Mouse (Mus musculus) kidney, adult 9 months (tissue): Measurements from ENCODE around the gene Ndrg3.
"Not testable (repeated sequence)": the region's sequence is repeated elsewhere in the genome, so short reads cannot be mapped to it uniquely, and the experiment has no call there.

Experiments
- DNase-seq: peaks from one replicate; pipeline ENCODE4 v3.0.0; 2022

The Ndrg3 gene

DNA sequence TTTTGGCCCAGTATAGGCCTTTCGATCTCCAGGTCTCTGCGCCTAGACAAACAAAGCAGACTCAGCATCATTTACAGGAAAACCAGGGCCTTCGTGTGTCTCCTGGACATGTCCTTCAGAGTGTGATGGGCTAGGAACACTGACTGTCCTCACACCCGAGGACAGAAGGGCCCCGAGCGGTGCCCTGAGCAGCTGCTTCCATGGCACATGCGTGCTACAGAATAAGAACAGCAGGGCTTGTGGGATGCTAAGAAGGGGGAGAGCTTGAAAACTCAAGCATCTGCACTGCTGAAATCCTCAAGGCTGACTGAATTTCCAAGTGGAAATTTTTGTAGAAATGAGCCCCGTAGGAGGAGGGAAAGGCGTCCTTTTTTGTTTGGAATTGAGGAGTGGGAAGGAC is 94.8 kb downstream of the Ndrg3 start:
- no peak for DNase-seq

DNA sequence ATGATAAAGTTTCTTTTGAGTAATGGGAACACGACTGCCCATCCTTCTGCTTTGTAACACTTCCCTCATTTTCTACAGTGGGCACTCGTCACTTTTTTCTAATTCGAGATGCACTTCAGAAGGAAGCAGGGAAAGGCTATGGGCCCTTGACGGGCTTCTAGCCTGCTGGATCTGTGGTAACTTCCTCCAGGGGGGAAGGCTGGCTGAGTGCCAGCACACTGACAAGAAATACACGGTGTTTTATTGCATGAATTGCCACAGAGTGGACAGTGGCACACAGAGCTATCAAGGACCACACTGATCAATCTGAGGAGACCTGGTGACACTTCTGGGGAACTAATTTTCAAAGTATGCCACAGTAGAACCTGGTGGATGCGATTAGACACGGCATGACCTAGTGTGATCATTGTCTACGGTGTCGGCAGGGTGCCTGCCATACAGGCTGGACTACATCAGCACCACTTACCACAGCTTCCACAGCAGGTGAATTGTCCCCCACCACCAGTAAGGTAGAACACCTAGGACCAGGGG is 95.4 kb downstream of the Ndrg3 start:
- no peak for DNase-seq

DNA sequence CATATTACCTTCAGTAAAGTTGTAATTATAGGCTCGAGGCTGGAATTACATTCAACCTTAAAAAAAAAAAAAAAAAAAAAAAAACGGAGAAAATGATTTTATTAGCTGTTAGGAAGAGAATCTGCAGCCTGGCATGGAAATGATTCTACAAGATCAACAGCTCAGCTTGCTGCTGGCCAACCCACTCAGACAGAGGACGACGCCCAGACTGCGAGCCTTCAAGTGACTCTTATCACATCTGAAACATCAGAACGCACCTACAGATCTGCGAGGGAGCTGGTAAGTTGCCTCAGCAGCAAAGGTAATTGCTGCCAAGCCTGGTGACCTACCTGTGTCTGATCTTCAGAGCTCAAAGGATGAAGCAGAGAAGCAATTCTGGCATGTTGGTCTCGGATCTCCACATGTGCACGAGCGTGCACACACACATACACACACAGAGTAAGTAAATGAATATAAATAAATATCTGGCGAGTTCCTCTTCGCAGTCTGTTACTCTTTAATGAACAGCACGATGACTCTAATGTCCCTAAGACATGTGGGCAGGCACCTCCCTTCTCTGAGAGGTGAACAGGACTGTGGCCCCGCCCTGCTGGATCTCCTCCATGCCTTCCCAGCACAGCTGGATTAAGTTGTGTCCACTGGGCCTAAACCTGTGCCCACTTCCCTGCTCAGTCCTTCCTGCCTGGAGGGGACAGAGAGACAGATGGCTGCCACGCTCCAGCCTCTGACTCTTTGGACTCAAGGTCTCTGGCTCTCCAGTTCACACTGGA is 97.2 kb downstream of the Ndrg3 start:
- peak; percentile 25 for DNase-seq

DNA sequence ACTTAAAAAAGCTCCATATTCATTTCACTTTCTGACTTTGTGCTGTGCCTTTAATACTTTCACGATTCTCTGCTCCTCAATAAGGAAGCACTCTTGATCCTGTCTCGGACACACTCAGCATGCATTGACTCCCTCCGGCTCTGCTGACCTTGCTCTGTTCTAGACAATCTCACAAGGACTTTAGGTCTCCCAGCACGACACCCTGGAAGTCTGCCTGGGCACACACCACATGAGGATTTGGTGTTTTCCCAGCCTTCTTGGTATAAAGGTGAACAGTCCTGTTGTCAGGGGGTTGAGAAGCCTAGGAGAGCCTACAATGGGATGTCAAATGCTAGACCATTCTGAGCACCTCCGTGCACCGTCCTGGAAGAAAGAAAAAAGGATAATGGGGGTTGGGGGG is 99.0 kb downstream of the Ndrg3 start:
- DNase-seq: no peak

DNA sequence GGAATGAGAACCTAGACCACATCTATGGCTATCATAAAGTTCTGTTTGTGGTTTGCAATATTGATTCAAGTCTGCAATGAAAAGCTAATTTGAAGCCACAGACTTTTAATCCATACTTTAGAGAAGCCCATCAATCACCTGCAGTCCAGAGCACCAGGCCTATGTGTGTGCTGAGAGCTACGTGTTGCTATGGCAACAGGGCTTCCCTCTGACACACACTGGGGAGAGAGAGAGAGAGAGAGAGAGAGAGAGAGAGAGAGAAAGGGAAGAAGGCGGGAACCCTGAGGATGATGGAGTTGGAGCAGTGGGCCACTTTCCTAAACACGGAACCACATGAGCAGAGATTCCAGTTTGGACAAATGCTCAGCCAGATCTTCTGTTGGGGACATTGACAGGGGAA is 99.6 kb downstream of the Ndrg3 start:
- DNase-seq: no peak

DNA sequence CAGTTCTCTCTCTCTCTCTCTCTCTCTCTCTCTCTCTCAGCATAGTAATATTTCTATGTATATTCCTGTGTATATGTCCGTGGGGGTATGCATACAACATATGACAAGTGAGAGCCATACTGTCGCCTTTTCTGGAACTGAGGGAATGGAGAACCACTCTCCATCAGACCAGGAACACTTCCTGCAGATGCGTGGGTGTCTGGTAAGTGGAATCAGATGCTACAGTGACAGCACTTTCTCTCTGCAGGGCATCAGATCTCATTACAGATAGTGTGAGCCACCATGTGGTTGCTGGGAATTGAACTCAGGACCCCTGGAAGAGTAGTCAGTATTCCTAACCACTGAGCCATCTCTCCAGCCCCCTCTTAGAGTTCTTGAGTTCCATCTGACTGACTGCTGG is 103.4 kb downstream of the Ndrg3 start:
- DNase-seq: no peak

DNA sequence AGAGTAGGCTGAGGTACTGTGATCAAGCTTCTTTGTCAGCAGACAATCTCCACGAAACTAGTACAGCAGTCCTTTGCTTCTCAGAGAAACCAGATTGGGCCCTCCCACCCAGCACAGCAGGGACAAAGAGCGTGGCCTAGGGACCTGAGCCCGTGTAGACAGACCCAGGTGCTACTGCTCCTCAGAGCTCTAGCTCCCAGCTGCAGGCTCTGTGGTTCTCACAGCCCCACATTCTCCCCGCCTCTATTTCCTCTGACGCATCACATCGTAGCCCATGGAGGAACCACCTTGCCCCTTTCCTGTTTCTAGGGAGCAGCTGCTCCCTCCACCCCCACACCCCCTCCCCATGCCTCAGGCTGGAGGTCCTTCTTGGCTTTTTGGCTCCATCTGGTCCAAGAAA is 104.8 kb downstream of the Ndrg3 start, which contains the start of gene Sla2:
Gene Sla2 (minus strand): TSS at position 176 of the 400 bp plus-strand sequence.
- DNase-seq: no peak

DNA sequence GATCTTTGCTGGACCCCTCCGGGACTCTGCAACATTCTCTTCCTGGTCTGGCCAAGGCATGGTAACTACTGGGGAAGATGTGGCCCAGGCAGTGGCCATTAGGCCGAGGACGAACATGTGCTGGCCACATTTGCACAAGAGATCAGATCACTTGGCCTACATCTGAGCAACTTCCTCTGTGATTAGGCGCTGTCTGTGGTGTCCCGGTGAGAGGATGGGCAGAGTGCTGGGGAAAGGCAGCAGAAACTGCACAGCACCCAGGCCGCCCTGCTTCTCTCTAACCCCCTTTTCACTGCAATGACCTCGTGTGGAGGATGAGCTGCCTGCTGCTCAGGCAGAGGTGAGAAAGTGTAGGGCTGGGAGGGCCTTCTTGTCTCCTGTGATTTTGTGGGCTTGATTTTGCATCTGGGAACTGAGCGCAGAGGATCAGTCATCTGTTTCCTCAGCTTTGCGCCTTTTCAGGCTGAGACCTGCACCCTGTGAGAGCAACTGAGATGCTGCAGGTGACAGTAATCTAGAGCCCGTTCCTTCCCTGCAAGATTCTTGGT is 105.7 kb downstream of the Ndrg3 start:
- DNase-seq: no peak

DNA sequence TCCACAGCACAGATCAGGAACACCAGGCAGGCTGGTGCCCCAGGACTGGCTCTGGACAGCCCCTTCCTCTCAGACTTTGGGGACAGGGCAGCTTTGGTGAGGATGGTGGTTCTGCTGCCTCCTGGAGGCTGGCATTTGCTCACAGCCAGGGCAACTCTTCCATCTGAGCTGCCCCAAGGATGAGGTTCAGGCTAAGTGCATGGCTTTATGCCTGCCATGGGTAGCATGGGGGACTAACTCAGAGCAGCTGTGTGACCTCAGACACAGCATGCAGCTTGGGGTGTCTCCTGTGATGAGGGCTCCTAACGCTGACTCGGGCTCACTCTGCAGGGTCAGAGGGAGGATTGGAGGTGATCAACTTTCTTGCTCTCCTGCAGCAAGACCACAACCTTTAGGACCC is 106.2 kb downstream of the Ndrg3 start:
- not testable (repeated sequence) for DNase-seq

DNA sequence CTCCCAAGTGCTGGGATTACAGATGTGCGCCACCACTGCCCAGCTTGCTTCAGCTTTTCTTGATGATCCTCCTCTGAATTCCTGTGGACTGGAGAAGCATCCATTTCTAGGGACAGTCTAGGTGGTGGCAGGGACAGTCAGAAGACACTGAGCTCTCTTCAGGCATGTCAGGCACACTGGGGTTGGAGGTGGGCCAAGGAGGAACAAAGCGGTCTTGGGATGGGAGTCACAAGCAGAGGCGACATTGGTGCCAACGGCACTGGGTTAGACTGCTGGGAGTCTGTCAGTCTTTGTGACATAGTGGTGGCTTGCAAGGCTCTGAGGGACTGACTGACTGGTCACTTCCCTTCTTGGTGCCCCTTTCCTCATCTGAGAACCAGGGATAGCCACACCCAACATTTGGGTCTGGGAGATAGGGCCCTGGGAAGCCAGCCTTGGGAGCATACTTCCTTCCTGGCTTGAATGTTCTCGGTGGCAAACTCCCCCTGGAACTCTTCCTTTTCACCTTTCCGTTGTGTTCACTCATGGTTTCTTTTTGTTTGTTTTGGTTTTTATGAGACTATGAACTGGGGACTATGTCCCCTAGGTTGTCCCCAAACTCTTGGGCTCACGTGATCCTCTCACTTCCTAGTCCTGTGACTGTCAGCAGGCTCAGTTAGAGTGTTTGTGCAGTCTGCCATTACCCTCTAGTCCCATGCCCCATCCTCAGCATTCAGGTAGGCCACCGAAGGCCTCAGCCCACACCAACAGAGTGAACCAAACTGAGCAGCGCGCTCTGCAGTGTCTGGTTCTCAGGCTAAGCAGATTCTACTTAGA is 107.3 kb downstream of the Ndrg3 start:
- no peak for DNase-seq

DNA sequence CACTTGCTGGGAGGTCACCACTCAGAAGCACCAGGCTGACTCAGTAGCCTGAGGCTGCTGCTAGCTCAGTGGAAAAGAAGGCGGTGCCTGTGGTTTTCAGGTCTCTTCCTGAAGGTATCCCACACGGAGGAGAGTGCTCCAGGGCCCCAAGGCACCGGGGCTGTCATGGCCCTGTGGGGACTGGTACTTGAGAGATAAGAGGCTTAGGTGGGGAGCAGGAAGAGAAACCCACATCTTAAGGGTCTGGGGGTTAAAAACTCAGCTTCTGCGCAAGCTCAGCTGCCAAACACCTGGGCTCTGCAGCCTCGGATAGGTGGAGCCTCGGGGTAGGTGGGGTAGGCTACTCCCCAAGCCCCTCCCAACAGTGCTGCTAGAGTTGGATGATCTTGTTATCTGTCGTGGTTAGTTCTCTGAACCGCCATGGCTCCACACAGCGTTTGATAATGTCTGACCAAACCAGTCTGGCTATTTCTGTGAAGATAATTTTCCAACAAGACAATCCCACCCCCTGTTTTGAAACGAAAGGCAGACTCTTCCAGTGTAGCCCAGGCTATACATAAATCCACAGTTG is 109.3 kb downstream of the Ndrg3 start:
- no peak for DNase-seq

DNA sequence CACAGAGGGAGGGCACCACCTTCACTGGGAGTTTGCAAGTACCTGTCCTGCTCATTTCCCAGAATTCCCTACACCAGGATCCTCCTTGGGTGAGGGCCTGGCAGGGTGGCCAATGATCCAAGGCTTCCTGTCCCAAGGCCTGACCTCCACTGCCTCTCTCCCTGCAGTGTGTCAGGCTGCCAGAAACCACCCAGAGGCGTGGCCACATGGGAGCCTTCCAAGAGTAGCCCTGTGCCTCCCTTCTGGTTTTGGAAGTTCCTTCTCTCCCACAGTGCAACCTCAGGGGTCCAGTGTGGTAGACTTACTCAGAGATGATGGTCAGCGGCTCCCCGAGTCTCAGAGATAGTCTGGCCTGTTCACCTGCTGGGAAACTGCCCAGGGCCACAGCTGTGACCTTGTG is 112.3 kb downstream of the Ndrg3 start:
- no peak for DNase-seq

DNA sequence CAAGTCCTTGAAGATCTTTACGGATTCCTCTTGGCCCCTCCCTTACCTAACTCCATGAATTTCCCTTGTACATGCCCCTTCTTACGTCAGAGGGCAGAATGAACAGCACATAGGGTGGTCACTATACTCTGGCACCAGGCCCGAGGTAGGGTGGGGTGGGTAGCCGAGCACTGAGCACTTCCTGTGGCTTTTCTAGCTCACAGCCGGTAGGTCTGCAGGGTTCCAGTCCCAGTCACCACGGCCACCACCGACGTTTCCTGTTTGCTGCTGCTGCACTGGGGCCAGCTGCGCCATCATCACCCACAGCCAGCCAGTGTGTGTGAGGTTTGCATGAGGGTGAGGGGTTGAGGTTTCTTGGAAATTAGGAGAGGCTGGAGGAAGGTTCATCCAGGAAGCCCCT is 114.1 kb downstream of the Ndrg3 start:
- DNase-seq: no peak
